Mouse (Mus musculus): Measurements from ENCODE around the gene 2310057N15Rik.
"Not testable (repeated sequence)": the region's sequence is repeated elsewhere in the genome, so short reads cannot be mapped to it uniquely, and the experiment has no call there.

2310057N15Rik gene

DNA sequence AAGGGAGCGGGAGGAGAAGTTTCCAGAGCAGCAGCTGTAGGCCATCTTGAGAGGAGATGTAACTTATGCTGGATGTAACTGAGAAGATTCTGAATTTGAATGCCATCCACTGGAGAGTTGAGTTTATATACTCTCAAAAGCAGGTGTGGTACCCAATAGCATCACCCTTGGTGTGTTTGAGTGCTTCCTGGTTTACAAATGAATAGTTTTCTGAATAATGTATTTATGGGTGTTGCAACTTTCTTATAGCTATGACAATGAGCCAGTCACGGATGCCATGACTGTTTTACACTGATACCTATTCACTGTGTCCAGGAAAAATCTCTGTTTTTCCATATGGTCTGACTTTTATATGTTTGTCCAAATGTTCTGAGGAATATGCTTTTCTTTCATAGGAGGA is at the start of gene 2310057N15Rik:
Gene 2310057N15Rik (minus strand): TSS at position 101 of the 400 bp plus-strand sequence.
- DNase-seq: no peak

DNA sequence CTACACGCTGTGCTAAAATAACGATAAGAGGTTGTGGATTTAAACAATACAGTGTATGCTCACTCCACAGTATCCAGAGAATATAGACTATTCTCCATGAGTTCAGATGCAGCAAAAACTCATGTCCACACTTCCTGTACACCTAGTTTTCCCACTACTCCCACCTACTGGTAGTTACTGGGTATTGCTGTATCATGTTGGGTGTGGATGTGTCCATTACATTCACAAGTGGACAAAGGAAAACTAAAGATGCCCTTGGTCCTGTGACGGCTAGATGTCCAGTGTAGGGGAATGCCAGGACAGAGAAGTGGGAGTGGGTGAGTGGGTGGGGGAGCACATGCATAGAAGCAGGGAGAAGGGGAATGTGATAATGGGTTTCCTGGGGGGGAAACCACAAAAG is 49.7 kb upstream of the 2310057N15Rik start:
- DNase-seq: peak; percentile 31 to 43

DNA sequence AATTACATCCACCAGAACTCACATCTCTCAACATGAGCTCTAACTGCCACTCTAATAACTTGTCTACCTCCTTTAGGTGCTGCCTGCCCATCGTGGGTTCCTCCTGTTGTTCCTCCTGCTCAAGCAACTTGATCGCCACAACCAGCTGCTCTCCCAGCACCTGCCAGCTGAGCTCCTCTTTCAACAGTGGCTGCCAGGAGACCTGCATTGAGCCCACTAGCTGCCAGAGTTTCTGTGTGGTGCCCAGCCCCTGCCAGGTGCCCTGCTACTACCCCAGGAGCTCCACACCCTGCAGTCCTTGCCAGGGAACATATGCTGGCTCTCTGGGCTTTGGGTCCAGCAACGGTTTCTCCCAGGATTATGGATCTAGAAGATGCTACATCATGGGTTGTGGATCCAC is 46.1 kb upstream of the 2310057N15Rik start, which contains the start of gene Krtap15:
Gene Krtap15 (plus strand): TSS at position 150 of the 400 bp plus-strand sequence.
- DNase-seq: peak; percentile 6 to 17

DNA sequence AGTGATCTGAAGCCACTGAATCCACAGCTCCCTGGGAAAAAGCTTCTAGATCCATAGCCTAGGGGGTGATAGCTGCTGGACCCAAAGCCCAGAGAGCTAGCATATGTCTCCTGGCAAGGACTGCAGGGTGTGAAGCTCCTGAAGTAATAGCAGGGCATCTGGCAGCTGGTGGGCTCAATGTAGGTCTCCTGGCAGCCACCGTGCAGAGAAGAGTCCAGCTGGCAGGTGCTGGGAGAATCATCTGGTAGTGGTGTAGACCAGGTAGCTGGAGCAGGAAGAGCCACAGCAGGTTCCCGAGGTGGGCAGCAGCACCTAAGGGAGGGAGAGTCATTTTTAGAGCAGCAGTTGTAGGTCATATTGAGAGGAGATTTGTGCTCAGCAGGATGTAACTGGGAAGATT is 37.8 kb upstream of the 2310057N15Rik start, which contains the start of gene Gm20741:
Gene Gm20741 (minus strand): TSS at position 394 of the 400 bp plus-strand sequence.
- peak; percentile 58 to 71 for DNase-seq

DNA sequence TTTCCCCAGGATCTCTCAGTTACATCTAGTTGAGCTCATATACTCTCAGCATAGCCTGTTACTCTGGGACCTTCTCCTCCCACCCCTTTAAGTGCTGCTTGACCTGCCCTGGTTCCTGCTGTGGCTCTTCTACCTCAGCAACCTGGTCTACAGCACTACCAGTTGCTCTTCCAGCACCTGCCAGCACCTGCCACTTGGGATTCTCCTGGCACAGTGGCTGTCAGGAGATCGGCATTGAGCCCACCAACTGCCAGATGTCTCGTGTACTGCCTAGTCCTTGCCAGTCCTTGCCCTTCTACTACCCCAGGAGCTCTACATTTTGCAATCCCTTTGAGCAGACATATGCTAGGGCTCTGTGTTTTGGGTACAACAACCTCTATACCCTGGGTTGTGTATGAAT is 12.8 kb upstream of the 2310057N15Rik start:
- peak; percentile 37 to 67 for DNase-seq

DNA sequence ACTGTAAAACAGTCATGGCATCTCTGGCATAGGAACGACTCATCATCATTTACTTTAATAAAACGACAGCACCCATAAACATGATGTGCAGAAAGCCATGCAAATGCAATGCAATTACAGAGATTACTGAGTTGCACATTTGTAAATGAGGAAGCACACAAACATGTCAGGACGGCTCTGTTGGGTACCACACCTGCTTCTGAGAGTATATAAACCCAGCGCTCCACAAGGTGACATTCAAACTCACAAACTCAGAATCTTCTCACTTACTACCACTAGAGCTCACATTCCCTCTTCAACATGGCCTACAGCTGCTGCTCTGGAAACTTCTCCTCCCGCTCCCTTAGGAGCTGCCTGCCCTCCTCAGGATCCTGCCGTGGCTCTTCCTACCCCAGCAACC is 3.6 kb upstream of the 2310057N15Rik start, which contains the start of gene Gm5965:
Gene Gm5965 (plus strand): TSS at position 301 of the 400 bp plus-strand sequence.
- no peak for DNase-seq

DNA sequence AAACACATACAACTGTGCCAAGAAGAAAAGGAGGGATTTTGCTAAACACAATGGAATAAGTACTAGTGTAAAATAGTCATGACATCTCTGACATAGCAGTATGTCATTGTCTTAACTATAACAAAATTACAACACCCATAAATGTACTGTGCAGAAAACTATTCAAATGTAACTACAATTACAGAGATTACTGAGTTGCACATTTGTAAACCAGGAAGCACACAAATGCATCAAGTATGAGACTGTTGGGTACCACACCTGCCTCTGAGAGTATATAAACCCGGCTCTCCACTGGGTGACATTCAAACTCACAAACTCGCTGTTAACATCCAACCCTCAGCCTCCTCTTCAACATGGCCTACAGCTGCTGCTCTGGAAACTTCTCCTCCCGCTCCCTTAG is 15.5 kb downstream of the 2310057N15Rik start, which contains the start of gene 2310034C09Rik:
Gene 2310034C09Rik (plus strand): TSS at position 301 of the 400 bp plus-strand sequence.
- DNase-seq: not testable (repeated sequence)

DNA sequence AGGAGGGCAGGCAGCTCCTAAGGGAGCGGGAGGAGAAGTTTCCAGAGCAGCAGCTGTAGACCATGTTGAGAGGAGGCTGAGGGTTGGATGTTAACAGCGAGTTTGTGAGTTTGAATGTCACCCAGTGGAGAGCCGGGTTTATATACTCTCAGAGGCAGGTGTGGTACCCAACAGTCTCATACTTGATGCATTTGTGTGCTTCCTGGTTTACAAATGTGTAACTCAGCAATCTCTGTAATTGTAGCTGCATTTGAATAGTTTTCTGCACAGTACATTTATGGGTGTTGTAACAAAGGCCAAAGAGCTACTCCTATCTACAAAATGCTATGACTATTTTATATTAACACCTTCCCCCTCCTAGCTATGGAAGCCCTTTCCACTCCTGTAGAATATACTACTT is 22.5 kb downstream of the 2310057N15Rik start, which contains the start of gene Krtap13:
Gene Krtap13 (minus strand): TSS at position 101 of the 400 bp plus-strand sequence.
- not testable (repeated sequence) for DNase-seq

DNA sequence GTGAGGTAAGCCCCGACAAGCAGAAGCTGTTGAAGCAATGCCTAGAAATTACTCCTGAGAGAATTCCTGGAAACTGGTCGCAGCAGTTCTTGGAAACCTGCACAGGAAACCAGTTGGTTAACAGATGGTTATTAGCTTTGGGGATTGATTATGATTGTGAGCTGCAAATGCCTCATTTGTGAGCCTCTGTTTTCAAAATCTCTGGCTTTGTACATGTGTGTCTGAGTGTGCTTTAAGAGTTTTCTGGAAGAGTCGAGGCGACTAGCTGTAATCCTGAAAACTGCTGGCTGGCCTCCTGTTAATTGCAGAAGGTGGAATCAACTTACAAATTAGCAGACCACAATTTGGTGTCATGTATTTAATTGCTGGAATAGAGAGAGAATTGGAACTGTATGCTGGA is 26.1 kb downstream of the 2310057N15Rik start:
- DNase-seq: peak in 1 of 2 experiments; percentile 11

DNA sequence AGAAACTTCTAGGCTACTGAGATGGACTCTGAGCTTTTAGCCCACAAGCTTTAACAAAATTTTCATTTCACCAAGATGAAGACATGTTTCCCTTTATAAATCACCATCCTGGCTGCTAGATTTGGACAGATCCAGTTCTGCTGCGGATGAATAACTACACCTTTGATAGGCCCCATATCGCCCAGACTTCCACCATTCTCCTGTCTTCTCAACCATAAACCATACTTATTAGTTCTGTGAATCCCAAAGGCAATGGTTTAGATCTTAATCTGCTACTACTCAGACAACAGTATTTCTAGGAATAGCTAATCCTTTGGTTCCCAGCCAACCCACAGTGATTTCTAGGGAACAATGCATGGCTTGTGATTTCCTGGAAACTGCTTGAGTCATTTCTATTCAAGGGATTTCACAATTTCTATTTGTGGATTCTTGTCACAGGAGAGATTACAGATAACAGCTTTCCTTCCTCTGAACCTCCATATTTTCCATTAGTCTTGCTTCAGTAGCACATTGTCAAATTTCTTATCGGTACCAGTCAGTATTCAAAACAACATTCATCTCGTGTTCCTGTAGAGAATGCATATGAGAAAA is 29.2 kb downstream of the 2310057N15Rik start:
- DNase-seq: peak in 1 of 2 experiments; percentile 11

DNA sequence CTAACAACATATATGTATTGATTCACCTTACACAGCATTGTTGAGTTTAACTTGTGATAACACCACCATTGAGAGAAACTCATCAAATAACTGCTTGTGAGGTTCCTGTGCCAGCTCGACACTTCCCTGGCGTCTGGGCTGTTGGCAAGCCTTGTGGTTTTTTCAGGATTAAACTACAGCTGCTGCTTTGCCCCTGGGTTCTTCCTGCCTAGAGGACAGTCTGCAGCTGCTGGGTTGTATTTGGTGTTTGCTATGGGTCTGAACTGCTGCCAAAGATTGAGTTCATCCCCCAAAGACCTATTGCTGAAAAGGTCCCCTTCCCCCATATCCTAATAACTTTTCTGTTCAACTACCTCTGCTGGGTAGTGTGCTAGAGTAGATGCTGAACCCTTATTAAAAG is 38.6 kb downstream of the 2310057N15Rik start:
- DNase-seq: peak in 1 of 2 experiments; percentile 9

DNA sequence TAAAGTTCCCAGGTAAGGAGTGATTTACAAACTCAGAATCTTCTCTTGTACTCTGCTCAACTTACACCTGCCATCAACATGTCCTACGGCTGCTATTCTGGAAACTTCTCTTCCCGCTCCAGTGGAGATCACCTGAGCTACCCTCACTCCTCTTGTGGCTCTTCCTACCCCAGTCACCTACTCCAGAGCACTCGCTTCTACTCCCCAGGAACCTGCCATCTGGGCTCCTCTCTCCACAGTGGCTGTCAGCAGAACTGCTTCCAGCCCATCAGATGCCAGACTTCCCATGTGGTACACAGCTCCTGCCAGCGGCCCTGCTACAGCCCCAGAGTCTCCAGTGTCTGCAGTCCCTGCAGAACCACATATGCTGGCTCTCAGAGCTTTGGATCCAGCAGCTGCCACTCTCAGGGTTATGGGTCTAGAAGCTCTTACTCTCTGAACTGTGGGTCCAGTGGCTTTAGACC is 45.2 kb downstream of the 2310057N15Rik start, which contains the start of gene Krtap13-1:
Gene Krtap13-1 (plus strand): TSS at position 51 of the 464 bp plus-strand sequence.
- peak; percentile 48 to 50 for DNase-seq
